Mouse (Mus musculus): ENCODE data around the gene Prnd. TPM values are rescaled to one million over a fixed set of nuclear protein-coding genes. Genes with fewer than 3 reads are reported as not detected.

Prnd gene
- total RNA-seq (2021), result under 1 TPM in 1 of 2 experiments, not detected in 1; 0.20 TPM

- intact Hi-C loops (cut with DNase I), result loop anchor here (5.0 kb wide), 1 partner anchor 388 kb away; the partner anchor contains the start of gene Adra1d
- no peak for DNase-seq (ENCODE audit: low spot score in 2 of 2)
Measured at GRCm38 (mm10) chr2:131950598-131951095, at the start of gene Prnd. TSS of gene Prnd (plus strand) at chr2:131950861.

DNA sequence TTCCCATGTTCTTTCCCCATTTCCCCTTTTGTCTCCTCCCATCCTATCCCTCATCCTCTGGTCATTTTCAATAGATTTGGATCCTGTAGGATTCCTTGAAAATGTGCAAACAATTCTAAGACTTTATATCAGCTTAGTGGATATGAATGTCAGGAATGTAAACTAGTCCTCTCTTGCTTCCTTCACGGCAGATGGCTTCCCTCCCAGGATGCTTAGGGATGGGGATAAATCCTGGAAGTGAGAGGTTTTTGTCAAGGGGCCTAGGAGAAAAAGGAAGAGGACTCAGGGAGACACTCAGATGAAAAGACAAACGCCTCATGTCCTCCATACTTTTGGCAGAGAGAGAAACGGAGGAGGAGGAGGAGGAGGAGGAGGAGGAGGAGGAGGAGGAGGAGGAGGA, 48.2 kb upstream of the Prnd start:
- no peak for DNase-seq (ENCODE audit: low spot score in 2 of 2)
- intact Hi-C loops (cut with DNase I), result no loop called here

DNA sequence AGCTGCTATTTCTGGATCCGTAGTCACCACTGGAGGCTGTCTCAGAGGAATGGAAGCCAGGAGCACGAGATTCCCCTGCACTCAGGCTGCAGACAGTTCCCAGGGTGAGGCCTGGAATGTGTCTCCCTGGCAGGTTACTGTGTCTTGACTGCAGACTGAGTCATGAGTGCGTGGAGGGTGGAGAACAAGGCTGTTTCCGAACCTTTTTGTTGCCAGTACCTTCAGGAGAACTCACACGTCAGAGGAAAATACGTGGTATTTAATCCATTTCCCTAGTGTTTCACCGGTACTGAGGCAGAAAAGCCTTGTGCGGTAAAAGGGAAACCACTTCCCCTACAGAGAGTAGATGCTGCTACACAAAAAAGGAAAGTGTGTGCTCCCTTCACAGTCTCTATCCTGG, 47.8 kb upstream of the Prnd start:
- peak in 1 of 2 experiments; percentile 41 for DNase-seq (ENCODE audit: low spot score in 2 of 2)
- intact Hi-C loops (cut with DNase I), result no loop called here

GRCm38 (mm10) chr2:131905025-131905424, 45.6 kb upstream of the Prnd start:
- intact Hi-C loops (cut with DNase I), result no loop called here
- DNase-seq (ENCODE audit: low spot score in 2 of 2), result no peak

- no peak for DNase-seq (ENCODE audit: low spot score in 2 of 2)
- intact Hi-C loops (cut with DNase I), result no loop called here
Measured at GRCm38 (mm10) chr2:131905776-131906175, 44.9 kb upstream of the Prnd start.

DNA sequence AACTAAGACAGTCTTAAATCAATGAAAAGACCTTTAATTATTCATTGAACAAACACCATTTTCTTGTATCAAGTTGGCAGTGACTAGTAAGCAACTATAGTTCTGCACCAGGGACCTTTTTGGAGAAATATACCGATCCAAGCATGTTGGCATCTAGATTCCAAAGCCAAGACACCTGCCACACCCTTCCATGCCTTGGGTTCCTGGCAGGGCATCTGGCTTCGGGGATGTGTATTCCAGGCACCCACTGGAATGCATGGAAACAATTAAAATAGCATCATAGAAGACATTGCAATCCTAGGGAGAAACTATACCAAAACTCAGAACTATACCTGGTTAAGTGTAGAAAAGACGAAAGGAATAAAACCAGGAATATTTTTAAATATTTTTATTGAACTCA, 44.4 kb upstream of the Prnd start:
- no peak for DNase-seq (ENCODE audit: low spot score in 2 of 2)
- intact Hi-C loops (cut with DNase I), result no loop called here

DNA sequence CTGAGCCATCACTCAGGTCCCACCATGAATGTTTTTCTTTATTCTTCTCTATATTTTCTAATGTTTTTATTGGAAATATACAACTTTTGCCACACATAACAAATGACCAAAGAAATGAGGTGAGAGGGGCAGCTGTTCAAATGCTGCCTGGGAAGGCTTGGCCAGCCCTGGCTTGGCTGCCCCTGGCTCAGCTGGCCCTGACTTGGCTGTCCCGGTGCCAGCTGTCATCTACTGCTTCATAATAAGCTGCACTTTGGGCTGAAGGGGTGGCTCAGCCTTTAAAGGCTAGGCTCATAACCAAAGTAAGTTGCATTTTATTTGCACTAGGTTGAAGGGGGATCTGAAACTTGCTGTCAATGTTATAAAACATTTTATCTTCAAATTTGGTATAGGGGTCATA, 43.8 kb upstream of the Prnd start:
- DNase-seq (ENCODE audit: low spot score in 2 of 2), result no peak
- intact Hi-C loops (cut with DNase I), result no loop called here

DNA sequence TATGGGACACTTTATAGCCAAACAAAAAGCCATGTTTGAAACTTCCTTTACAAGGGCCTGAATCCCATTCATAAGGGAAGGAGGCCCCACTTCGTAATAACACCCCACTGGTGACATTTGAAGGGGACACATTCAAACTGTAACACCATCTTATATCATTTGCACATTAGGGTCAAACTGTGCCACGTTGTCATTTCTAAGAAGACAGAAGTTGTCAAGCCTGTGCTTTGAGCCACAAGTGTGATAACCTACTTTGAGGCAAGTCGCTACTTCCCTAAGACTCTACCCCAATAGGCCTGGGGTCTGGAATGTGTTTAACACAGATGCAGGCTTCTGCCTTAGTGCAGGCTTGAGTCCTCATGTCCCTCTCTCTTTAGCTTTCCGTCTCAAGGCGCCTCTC, 43.4 kb upstream of the Prnd start:
- DNase-seq (ENCODE audit: low spot score in 2 of 2), result no peak
- intact Hi-C loops (cut with DNase I), result no loop called here

DNA sequence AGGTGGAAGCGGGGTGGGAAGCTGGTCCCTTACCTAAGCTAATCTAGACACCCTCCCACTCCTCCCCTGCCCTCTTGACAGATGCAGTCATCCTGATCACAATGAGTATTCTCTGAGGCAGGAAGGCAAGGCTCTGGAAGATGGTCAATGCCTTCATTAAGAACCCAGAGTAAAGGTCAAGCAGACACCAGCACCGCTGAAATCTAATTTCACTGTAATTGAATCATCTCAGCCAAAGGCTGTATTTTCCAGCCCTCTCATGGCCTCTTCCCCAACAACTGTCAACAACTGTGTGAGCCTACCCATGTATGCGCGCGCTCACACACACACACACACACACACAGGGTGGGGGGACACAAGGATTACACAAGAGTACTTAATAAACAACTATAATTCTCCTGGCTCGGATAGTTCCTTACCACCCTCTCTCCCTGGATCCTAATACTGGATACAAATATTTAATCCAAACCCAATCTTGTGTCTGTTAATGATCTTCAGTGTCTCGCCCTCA, 42.3 kb upstream of the Prnd start:
- no peak for DNase-seq (ENCODE audit: low spot score in 2 of 2)
- intact Hi-C loops (cut with DNase I), result no loop called here

- DNase-seq (ENCODE audit: low spot score in 2 of 2), result no peak
- intact Hi-C loops (cut with DNase I), result no loop called here
Measured at GRCm38 (mm10) chr2:131908906-131909305, 41.8 kb upstream of the Prnd start.

- intact Hi-C loops (cut with DNase I), result loop anchor here (5.0 kb wide), 2 partner anchors 37 to 63 kb away; no protein-coding TSS in a partner anchor
Measured at GRCm38 (mm10) chr2:131909683-131910572, 40.7 kb upstream of the Prnd start, which contains the start of the genes Prnp and Prn. TSS of gene Prnp (plus strand) at chr2:131909928. TSS of gene Prn (plus strand) at chr2:131909957.

DNA sequence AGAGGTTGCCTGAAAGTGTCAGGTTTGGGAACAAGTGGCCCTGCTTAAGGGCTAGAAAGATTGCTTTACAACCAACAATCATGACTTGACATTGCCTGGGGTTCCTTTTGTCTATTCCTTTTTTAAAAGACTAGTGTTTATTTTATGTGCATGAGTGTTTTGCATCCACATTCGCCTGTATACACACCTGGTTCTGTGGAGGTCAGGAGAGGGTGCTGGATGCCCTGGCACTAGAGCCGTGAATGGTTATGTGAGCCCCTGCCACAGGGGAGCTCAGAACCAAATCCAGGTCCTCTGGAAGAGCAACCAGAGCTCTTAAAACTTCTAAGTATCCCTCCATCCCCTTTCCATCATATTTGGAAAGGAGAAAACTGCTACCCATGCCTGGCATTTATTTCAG, 39.8 kb upstream of the Prnd start:
- intact Hi-C loops (cut with DNase I), result loop anchor here (1.0 to 5.0 kb wide), 3 partner anchors 36 to 83 kb away; no protein-coding TSS in a partner anchor
- no peak for DNase-seq (ENCODE audit: low spot score in 2 of 2)

More at GRCm38 (mm10) chr2:131909683-131910572, 40.7 kb upstream of the Prnd start, which contains the start of the genes Prnp and Prn:
- peak; percentile 89 to 91 for DNase-seq (ENCODE audit: low spot score in 2 of 2)

DNA sequence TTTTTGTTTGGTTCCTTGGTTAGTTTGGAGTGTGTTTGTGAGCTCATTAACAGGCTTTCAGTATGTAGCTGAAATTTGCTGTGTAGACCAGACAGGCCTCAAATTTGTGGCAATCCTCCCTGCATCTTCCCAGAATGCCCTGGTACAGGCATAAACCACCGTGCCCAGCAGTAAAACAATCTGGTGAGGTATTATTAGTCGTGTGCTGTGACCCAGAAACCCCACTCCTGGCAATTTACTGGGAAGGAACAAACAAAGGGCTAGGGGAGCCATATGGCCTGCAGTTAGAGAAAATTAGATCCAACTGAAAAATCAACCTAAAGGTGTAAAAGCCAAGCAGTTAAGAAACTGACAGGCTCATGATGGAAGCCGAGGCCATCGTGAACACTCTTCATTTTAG, 39.3 kb upstream of the Prnd start:
- no peak for DNase-seq (ENCODE audit: low spot score in 2 of 2)
- intact Hi-C loops (cut with DNase I), result loop anchor here (1.0 to 5.0 kb wide), 3 partner anchors 36 to 83 kb away; no protein-coding TSS in a partner anchor

DNA sequence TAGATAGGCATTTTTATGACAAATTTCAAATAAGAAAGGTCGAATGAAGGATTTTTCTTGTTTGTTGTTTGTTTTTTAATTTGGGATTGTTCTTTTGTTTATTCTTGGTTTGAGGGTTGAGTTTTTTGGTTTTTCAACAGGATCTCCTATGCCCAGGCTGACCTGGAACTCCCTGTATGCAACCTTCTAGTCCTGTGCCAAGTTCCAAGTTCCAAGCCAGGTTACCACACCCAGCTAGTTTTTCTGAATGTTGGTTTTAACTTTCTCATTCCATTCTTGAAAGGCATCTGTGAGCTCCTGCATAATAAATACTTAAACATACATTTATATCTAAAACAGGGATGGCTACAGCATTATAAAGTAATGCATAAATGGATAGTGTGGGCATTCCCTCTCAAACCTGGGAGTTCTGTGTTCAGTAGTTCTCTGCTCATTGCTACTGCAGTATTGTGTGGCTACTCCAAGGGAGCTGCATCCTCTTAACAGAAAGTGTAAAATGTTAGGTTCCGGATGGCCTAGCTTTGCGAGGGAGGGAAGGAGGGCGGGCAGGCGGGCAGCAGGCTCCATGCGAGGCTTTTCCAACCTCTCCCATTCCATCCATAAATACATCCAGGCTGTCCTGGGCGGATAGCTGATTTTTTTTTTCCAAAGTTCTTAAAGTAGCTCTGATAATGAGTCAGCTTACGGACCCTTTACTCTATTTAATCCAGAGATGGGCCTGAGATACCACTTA, 38.0 kb upstream of the Prnd start:
- no peak for DNase-seq (ENCODE audit: low spot score in 2 of 2)
- intact Hi-C loops (cut with DNase I), result loop anchor here (5.0 kb wide), 2 partner anchors 35 to 65 kb away; no protein-coding TSS in a partner anchor

- no peak for DNase-seq (ENCODE audit: low spot score in 2 of 2)
- intact Hi-C loops (cut with DNase I), result no loop called here
Measured at GRCm38 (mm10) chr2:131932275-131932902, 18.3 kb upstream of the Prnd start.

- intact Hi-C loops (cut with DNase I), result no loop called here
- DNase-seq (ENCODE audit: low spot score in 2 of 2), result no peak
Measured at GRCm38 (mm10) chr2:131933013-131933412, 17.6 kb upstream of the Prnd start.

GRCm38 (mm10) chr2:131933598-131933997, 17.1 kb upstream of the Prnd start:
- intact Hi-C loops (cut with DNase I), result no loop called here

GRCm38 (mm10) chr2:131934243-131934642, 16.4 kb upstream of the Prnd start:
- DNase-seq (ENCODE audit: low spot score in 2 of 2), result no peak
- intact Hi-C loops (cut with DNase I), result no loop called here

More at GRCm38 (mm10) chr2:131933598-131933997, 17.1 kb upstream of the Prnd start:
- no peak for DNase-seq (ENCODE audit: low spot score in 2 of 2)

- intact Hi-C loops (cut with DNase I), result no loop called here
- DNase-seq (ENCODE audit: low spot score in 2 of 2), result no peak
Measured at GRCm38 (mm10) chr2:131935390-131936105, 15.1 kb upstream of the Prnd start.
